Mouse (Mus musculus): ENCODE data around the gene Gm4792.

GRCm38 (mm10) chr10:94263211-94263610, 35.3 kb downstream of the Gm4792 start:
- TF ChIP-seq CTCF (IDR thresholded peaks at IDR 0.05; ENCODE audit: control insufficient read depth, insufficient read depth, low read length) (no peak), POLR2A (IDR thresholded peaks at IDR 0.05; ENCODE audit: borderline replicate concordance, control insufficient read depth, low read depth, low read length) (no peak)
